Mouse (Mus musculus) intestine, embryonic 14.5 days (tissue): ENCODE measurements around the gene P4ha3. TPM values are rescaled to one million over a fixed set of nuclear protein-coding genes. Genes with fewer than 3 reads are reported as not detected.

Experiments used
- ATAC-seq: fragments of 200-750 bp; cut with Nextera tagmentation; replicated peaks from 2 replicates; pipeline ENCODE4 v1.8.0; 2017; ENCODE audit warnings: low read depth, moderate number of reproducible peaks, moderate TSS enrichment, moderate library complexity; ENCODE audit not compliant: low FRiP score, low TSS enrichment
- DNase-seq: peaks from one replicate; pipeline ENCODE4 v3.0.0-alpha.2; 2018; ENCODE audit warnings: low spot score
- H3K27ac ChIP-seq: fragments of 300-500 bp; sonication (generic); 2 replicates; pipeline ENCODE4 v1.5.1; 2014; ENCODE audit warnings: low read depth, mild to moderate bottlenecking, control low read depth
- H3K27me3 ChIP-seq: fragments of 300-500 bp; sonication (generic); replicated peaks from 2 replicates; pipeline ENCODE4 v1.6.1; 2014; ENCODE audit warnings: low read length, control low read depth; ENCODE audit not compliant: control insufficient read depth, insufficient read depth
- H3K36me3 ChIP-seq: fragments of 300-500 bp; sonication (generic); 2 replicates; pipeline ENCODE4 v1.6.1; 2014; ENCODE audit warnings: low read length, control low read depth; ENCODE audit not compliant: control insufficient read depth, insufficient read depth
- H3K4me1 ChIP-seq: fragments of 300-500 bp; sonication (generic); replicated peaks from 2 replicates; pipeline ENCODE4 v1.6.1; 2014; ENCODE audit warnings: low read length, control low read depth, mixed read lengths; ENCODE audit not compliant: control insufficient read depth, insufficient read depth
- H3K4me2 ChIP-seq: fragments of 300-500 bp; sonication (generic); 2 replicates; pipeline ENCODE4 v1.6.1; 2014; ENCODE audit warnings: low read length
- H3K4me3 ChIP-seq: fragments of 300-500 bp; sonication (generic); 2 replicates; pipeline ENCODE4 v1.5.1; 2014; ENCODE audit warnings: low read depth, low read length, control low read depth, mixed read lengths
- H3K9ac ChIP-seq: fragments of 300-500 bp; sonication (generic); 2 replicates; pipeline ENCODE4 v1.6.1; 2014; ENCODE audit warnings: mild to moderate bottlenecking, low read length
- H3K9me3 ChIP-seq: fragments of 300-500 bp; sonication (generic); 2 replicates; pipeline ENCODE4 v1.6.1; 2016; ENCODE audit warnings: low read length, control low read depth; ENCODE audit not compliant: control insufficient read depth
- WGBS: fragments of 180-500 bp; shearing (Covaris S2); extraction: QIAGEN DNeasy Blood & Tissue Kit; methylation state at CpG from one replicate; pipeline ENCODE4 v1.1.7; 2014; 5-methylcytosine and 5-hydroxymethylcytosine counted together
- polyA plus RNA-seq: library from polyadenylated mRNA; unstranded; fragments of >200 nt; fragmentation: Nextera tagmentation; extraction: Ambion mirVana; gene quantifications from 2 replicates; pipeline ENCODE4 v1.2.1, GENCODE M21; 2014

The P4ha3 gene
- polyA plus RNA-seq, 1 experiment from 2014 or later, result 5.8 TPM

DNA sequence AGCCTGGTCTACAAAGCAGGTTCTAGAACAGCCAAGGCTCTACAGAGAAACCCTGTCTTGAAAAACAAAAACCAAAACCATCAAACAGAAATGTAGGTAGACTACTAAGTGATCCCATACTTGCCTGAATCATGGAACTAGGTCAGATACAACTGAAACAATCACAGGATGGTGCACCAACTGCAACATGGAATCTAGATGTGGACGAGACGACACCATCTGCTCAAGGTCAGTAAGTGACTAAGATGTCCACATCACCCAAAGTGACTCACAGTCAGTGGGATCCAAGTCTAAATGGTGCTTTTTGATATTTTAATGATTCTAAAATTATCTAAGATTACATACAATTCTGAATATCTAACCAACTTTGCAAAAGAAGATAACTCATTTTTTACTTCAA, 50.6 kb downstream of the P4ha3 start:
- Histone ChIP-seq H3K4me1 (no peaks in the 10 kb centered on the region), H3K36me3 (peaks cover 86% of the 10 kb centered on the region), H3K27me3 (no peaks in the 10 kb centered on the region), H3K27ac (no peak overlapping the region), H3K4me3 (no peak overlapping the region), H3K9me3 (no peaks in the 10 kb centered on the region), H3K9ac (no peak overlapping the region), H3K4me2 (no peak overlapping the region)
- no peak for DNase-seq
- no peak for ATAC-seq
- 99% methylated on average over 2 of the region's 2 CpGs for WGBS

DNA sequence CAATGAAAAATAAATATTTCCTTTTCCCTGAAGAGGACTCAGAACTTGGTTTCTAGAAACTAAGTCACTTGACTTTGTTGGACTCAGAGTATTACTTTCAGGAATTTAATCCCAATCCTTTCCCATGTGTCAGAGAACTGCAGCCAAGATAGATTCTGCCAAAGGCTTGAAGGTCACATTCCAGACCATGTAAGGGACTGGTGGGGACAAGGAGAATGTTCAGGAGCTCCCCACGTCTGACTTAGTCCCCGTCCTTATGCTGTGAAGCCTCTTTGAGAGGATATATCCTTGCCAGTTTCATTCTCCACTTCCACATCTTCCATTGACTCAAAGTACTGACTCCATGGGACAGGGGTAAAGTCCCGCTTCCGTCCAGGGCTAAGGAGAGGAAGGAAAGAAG, 69.7 kb downstream of the P4ha3 start:
- Histone ChIP-seq H3K4me1 (no peaks in the 10 kb centered on the region), H3K9ac (no peak overlapping the region), H3K4me2 (no peak overlapping the region), H3K27ac (no peak overlapping the region), H3K4me3 (no peak overlapping the region), H3K36me3 (peaks cover 12% of the 10 kb centered on the region), H3K27me3 (no peaks in the 10 kb centered on the region), H3K9me3 (no peaks in the 10 kb centered on the region)
- no peak for ATAC-seq
- WGBS, result 86% methylated on average over 4 of the region's 4 CpGs
- DNase-seq, result no peak

DNA sequence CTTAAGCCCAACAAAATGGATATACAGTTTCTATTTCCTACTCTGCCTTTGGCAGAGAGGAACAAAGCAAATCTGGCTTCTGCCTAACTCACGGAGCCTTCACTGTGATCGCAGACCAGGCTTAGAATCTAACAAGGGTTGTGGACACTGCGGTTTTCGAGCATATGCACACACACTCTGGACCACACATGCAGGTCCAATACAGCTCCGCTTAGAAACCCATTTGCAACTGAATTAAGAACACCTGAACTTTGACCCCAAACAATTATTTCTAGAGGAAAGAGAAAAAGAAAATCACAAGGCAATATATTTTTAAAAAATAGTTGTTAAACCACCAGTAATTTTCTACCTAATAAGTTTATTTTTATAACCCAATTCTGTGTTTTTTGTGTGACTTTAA, 71.0 kb downstream of the P4ha3 start:
- Histone ChIP-seq H3K4me2 (no peak overlapping the region), H3K4me1 (no peaks in the 10 kb centered on the region), H3K27ac (no peak overlapping the region), H3K4me3 (no peak overlapping the region), H3K9ac (no peak overlapping the region), H3K36me3 (peaks cover 12% of the 10 kb centered on the region), H3K27me3 (no peaks in the 10 kb centered on the region), H3K9me3 (no peaks in the 10 kb centered on the region)
- WGBS, result 68% methylated on average over 5 of the region's 5 CpGs
- ATAC-seq (no peak), DNase-seq (no peak)

DNA sequence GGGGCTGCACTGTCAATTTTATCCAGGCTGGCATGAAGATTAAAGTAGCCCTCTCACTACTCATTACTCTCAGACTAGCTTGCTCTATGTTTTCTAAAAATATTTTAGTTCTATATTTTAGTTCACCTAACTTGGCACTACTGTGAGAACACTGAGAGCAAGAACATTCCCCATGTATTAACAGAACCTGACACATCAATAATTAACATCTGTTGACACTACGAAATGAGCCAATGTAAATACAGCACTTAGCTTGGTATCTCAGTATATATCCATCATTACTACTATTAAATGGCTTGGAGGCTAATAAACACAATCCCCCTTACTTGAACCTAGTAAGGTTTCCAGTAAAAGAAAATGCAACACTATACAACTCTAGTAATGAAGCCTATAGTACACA, 71.4 kb downstream of the P4ha3 start:
- Histone ChIP-seq H3K36me3 (peaks cover 12% of the 10 kb centered on the region), H3K27me3 (no peaks in the 10 kb centered on the region), H3K4me2 (no peak overlapping the region), H3K4me1 (no peaks in the 10 kb centered on the region), H3K4me3 (no peak overlapping the region), H3K9ac (no peak overlapping the region), H3K27ac (no peak overlapping the region), H3K9me3 (no peaks in the 10 kb centered on the region)
- 50% methylated on average over 1 of the region's 1 CpGs for WGBS
- ATAC-seq (no peak), DNase-seq (no peak)

DNA sequence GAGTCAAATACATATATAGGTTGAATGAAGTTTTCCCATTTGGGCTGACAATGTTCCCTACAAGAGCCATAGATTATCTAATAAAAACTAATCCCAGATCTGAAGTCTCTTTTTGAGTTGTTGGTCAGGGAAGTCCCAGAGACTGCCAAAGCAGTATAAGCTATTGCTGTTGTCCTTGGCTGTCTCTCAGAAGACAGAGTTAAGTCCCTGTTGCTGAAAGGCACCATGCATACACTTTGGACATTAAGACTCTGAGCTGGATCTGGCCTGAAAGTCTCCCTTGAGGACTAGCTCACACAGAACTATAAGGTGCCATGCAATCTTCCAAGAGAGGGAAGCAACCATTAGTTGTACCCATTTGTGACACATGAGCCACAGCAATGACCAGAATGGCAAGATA, 72.5 kb downstream of the P4ha3 start:
- Histone ChIP-seq H3K27me3 (no peaks in the 10 kb centered on the region), H3K27ac (no peak overlapping the region), H3K4me3 (no peak overlapping the region), H3K4me1 (no peaks in the 10 kb centered on the region), H3K9me3 (no peaks in the 10 kb centered on the region), H3K9ac (no peak overlapping the region), H3K4me2 (no peak overlapping the region), H3K36me3 (peaks cover 12% of the 10 kb centered on the region)
- DNase-seq, result no peak
- no peak for ATAC-seq

DNA sequence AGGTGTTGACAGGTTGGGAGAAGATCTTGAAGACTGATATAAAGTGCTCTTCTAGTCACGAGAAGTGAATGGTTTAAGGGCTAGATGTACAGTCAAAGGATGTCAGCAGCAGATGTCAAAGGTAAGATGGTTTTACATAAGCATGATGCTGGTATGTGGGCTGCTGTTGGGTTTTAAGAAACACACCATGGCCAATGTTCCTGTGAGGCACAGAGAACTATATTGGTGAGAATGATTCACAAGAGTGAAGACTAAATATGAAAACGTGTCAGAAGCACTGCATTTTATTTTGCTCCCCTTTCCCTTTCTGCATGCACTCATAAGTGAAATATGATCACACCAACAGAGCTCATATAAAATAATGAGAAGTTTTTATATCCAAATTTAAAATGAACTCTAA, 77.8 kb downstream of the P4ha3 start:
- WGBS, result 85% methylated on average over 2 of the region's 2 CpGs
- H3K27me3 ChIP-seq, result no peaks in the 10 kb centered on the region
- no peak overlapping the region for H3K27ac ChIP-seq

DNA sequence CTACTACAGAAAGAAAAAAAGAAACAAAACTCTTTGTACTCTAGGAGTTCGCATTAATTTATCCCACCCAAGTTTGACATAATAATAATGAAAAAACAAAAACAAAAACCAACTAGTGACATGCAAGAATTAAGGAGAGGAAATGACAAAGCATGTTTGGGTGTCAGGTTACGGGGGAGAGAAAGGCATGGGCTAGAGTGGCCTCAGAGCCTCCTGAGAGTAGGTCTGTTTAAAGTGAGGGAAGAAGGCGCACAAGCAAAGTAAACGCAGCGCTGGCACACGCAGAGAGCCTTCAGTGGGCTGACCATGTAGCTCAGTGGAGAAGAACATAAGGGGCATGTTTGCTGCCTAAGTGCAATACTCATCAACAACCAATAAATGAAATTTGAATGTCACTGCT, 79.6 kb downstream of the P4ha3 start:
- no peak overlapping the region for H3K4me3 ChIP-seq
- H3K9me3 ChIP-seq, result no peaks in the 10 kb centered on the region
- no peak for ATAC-seq
- H3K9ac ChIP-seq, result no peak overlapping the region
- H3K27ac ChIP-seq, result no peak overlapping the region
- H3K4me2 ChIP-seq, result no peak overlapping the region
- H3K27me3 ChIP-seq, result no peaks in the 10 kb centered on the region
- no peaks in the 10 kb centered on the region for H3K36me3 ChIP-seq
- DNase-seq, result no peak
- 30% methylated on average over 6 of the region's 6 CpGs for WGBS
- H3K4me1 ChIP-seq, result peaks cover 8% of the 10 kb centered on the region

More for the DNA sequence above, 77.8 kb downstream of the P4ha3 start:
- Histone ChIP-seq H3K9me3 (no peaks in the 10 kb centered on the region), H3K4me2 (no peak overlapping the region), H3K4me1 (peaks cover 5% of the 10 kb centered on the region), H3K4me3 (no peak overlapping the region), H3K36me3 (no peaks in the 10 kb centered on the region), H3K9ac (no peak overlapping the region)
- DNase-seq (no peak), ATAC-seq (no peak)

Other genes starting within 250 kb of the P4ha3 start
- gene Pold3, start 164.0 kb upstream of the P4ha3 start, polyA plus RNA-seq, result 64.8 and 70.6 TPM in 2 replicates
- gene Lipt2, start 126.2 kb upstream of the P4ha3 start, polyA plus RNA-seq, result 29.7 and 35.7 TPM in 2 replicates
- gene Kcne3, start 109.0 kb upstream of the P4ha3 start, polyA plus RNA-seq, result 73.1 and 74.5 TPM in 2 replicates
- gene Pgm2l1, start 58.1 kb upstream of the P4ha3 start, polyA plus RNA-seq, result 3.2 and 3.3 TPM in 2 replicates
- gene C2cd3, start 86.7 kb downstream of the P4ha3 start, polyA plus RNA-seq, result 23.6 and 25.4 TPM in 2 replicates
- 55.0 and 55.9 TPM in 2 replicates for gene Ppme1, start 86.8 kb downstream of the P4ha3 start, polyA plus RNA-seq
- gene Ucp3, start 187.5 kb downstream of the P4ha3 start, polyA plus RNA-seq, result not detected in 2 replicates
- gene Ucp2, start 207.8 kb downstream of the P4ha3 start, polyA plus RNA-seq, result 157 and 179 TPM in 2 replicates
- 0.24 and 0.26 TPM in 2 replicates for gene Dnajb13, start 229.4 kb downstream of the P4ha3 start, polyA plus RNA-seq